Mouse (Mus musculus) erythroblast, embryonic 14.5 days (primary cell): ENCODE results near the gene Vps52. TPM values are rescaled to one million over a fixed set of nuclear protein-coding genes. Genes with fewer than 3 reads are reported as not detected.
A peak's percentile ranks its signal among the peaks of the same experiment; 100 is the strongest.

Experiments
- H3K27me3 ChIP-seq: 2 replicates; pipeline ENCODE4 v1.6.1; 2012; ENCODE audit warnings: inconsistent platforms; ENCODE audit not compliant: control insufficient read depth
- H3K36me3 ChIP-seq: 2 replicates; pipeline ENCODE4 v1.6.1; 2012; ENCODE audit warnings: mild to moderate bottlenecking, inconsistent platforms; ENCODE audit not compliant: control insufficient read depth
- H3K4me1 ChIP-seq: 2 replicates; pipeline ENCODE4 v1.6.1; 2012; ENCODE audit warnings: inconsistent platforms; ENCODE audit not compliant: control insufficient read depth
- H3K4me3 ChIP-seq: replicated peaks from 2 replicates; pipeline ENCODE3; 2012; ENCODE audit warnings: moderate library complexity, mild to moderate bottlenecking, inconsistent platforms
- H3K9me3 ChIP-seq: 2 replicates; pipeline ENCODE4 v1.6.1; 2012; ENCODE audit warnings: low read length, inconsistent platforms, mixed read lengths; ENCODE audit not compliant: control insufficient read depth
- GATA1 ChIP-seq: IDR thresholded peaks from 2 replicates; pipeline ENCODE4 v1.6.1; 2012; ENCODE audit warnings: low read length, inconsistent platforms, mixed read lengths
- TAL1 ChIP-seq: IDR thresholded peaks from 3 replicates; pipeline ENCODE4 v1.6.1; 2012; ENCODE audit warnings: low read length, inconsistent platforms, mixed read lengths
- polyA plus RNA-seq: library from polyadenylated mRNA; stranded (reverse); fragments of >175 nt; gene quantifications from 2 replicates; pipeline ENCODE4 v1.2.3, GENCODE M21; 2012

Vps52 gene
- polyA plus RNA-seq, 1 experiment = 10.1 TPM

- peaks cover 62% of the 10 kb centered on the region for H3K4me1 ChIP-seq
Observed at GRCm38 (mm10) chr17:33938783-33939182, 16.8 kb upstream of the Vps52 start.

GRCm38 (mm10) chr17:33940206-33940805, 15.3 kb upstream of the Vps52 start, which contains the start of the genes Pfdn6 and Wdr46:
Gene Pfdn6 (minus strand): TSS chr17:33940343.
Gene Wdr46 (plus strand): TSS chr17:33940660.
- Histone ChIP-seq H3K36me3 (peaks cover 58% of the 10 kb centered on the region), H3K4me1 (peaks cover 53% of the 10 kb centered on the region)

More at GRCm38 (mm10) chr17:33938783-33939182, 16.8 kb upstream of the Vps52 start:
- Histone ChIP-seq H3K9me3 (no peaks in the 10 kb centered on the region), H3K4me3 (peak overlapping the region; percentile 96), H3K36me3 (peaks cover 52% of the 10 kb centered on the region), H3K27me3 (no peaks in the 10 kb centered on the region)
- TF ChIP-seq TAL1 (no peak), GATA1 (no peak)

GRCm38 (mm10) chr17:33940981-33941380, 14.6 kb upstream of the Vps52 start:
- Histone ChIP-seq H3K9me3 (no peaks in the 10 kb centered on the region), H3K4me1 (peaks cover 46% of the 10 kb centered on the region), H3K4me3 (peak overlapping the region; percentile 96), H3K36me3 (peaks cover 57% of the 10 kb centered on the region), H3K27me3 (no peaks in the 10 kb centered on the region)
- TF ChIP-seq GATA1 (no peak), TAL1 (no peak)

More at GRCm38 (mm10) chr17:33940206-33940805, 15.3 kb upstream of the Vps52 start, which contains the start of the genes Pfdn6 and Wdr46:
- TF ChIP-seq TAL1 (no peak), GATA1 (no peak)
- no peaks in the 10 kb centered on the region for H3K9me3 ChIP-seq
- no peaks in the 10 kb centered on the region for H3K27me3 ChIP-seq
- peak within 1 kb of the TSS; percentile 96 for H3K4me3 ChIP-seq

- no peaks in the 10 kb centered on the region for H3K27me3 ChIP-seq
- H3K9me3 ChIP-seq = no peaks in the 10 kb centered on the region
- peak overlapping the region; percentile 96 for H3K4me3 ChIP-seq
- H3K4me1 ChIP-seq = peaks cover 44% of the 10 kb centered on the region
- TF ChIP-seq TAL1 = no peak
- no peak for TF ChIP-seq GATA1
- peaks cover 61% of the 10 kb centered on the region for H3K36me3 ChIP-seq
Observed at GRCm38 (mm10) chr17:33941381-33941780, 14.2 kb upstream of the Vps52 start.

- H3K9me3 ChIP-seq = no peaks in the 10 kb centered on the region
- H3K4me3 ChIP-seq = no peak overlapping the region
- H3K27me3 ChIP-seq = no peaks in the 10 kb centered on the region
- H3K4me1 ChIP-seq = peaks cover 38% of the 10 kb centered on the region
- peaks cover 61% of the 10 kb centered on the region for H3K36me3 ChIP-seq
- TF ChIP-seq GATA1 (no peak), TAL1 (no peak)
Observed at GRCm38 (mm10) chr17:33943454-33943853, 12.2 kb upstream of the Vps52 start.

- peaks cover 88% of the 10 kb centered on the region for H3K36me3 ChIP-seq
- no peaks in the 10 kb centered on the region for H3K9me3 ChIP-seq
- no peaks in the 10 kb centered on the region for H3K27me3 ChIP-seq
- TF ChIP-seq GATA1 = no peak
- TF ChIP-seq TAL1 = no peak
- H3K4me1 ChIP-seq = peaks cover 46% of the 10 kb centered on the region
- H3K4me3 ChIP-seq = no peak overlapping the region
Observed at GRCm38 (mm10) chr17:33947430-33948089, 8.1 kb upstream of the Vps52 start.

DNA sequence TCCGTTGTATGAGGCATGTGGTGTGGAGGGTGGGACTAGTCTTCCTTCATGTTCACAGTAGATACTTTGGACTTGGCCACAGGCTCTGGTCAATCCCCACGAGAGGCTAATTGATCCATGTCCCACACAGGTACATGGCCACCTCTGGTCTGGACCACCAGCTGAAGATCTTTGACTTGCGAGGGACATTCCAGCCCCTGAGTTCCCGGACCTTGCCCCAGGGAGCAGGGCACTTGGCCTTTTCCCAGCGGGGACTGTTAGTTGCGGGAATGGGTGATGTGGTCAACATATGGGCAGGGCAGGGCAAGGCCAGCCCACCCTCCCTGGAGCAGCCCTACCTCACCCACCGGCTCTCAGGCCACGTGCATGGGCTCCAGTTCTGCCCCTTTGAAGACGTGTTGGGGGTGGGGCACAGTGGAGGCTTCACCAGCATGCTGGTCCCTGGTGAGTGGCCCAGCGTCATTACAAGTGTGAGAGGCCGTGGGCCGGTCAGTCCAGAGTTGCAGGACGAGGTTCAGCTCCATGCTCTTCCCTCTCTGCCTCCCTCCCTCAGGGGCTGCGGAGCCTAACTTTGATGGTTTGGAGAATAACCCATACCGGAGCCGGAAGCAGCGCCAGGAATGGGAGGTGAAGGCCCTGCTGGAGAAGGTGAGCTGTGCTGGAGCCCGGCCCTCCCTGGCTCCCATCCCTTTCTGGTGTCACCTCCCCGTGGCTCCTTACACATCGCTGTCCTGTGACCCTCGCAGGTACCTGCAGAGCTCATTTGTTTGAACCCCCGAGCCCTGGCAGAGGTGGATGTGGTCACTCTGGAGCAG, 7.3 kb upstream of the Vps52 start:
- TF ChIP-seq GATA1 (no peak), TAL1 (no peak)
- H3K27me3 ChIP-seq = no peaks in the 10 kb centered on the region
- no peak overlapping the region for H3K4me3 ChIP-seq
- H3K36me3 ChIP-seq = peaks cover 89% of the 10 kb centered on the region
- peaks cover 52% of the 10 kb centered on the region for H3K4me1 ChIP-seq
- H3K9me3 ChIP-seq = no peaks in the 10 kb centered on the region

GRCm38 (mm10) chr17:33948905-33949537, 6.6 kb upstream of the Vps52 start:
- Histone ChIP-seq H3K27me3 (no peaks in the 10 kb centered on the region), H3K36me3 (peaks cover 89% of the 10 kb centered on the region), H3K9me3 (no peaks in the 10 kb centered on the region), H3K4me1 (peaks cover 58% of the 10 kb centered on the region), H3K4me3 (no peak overlapping the region)
- TF ChIP-seq GATA1 = no peak
- no peak for TF ChIP-seq TAL1

DNA sequence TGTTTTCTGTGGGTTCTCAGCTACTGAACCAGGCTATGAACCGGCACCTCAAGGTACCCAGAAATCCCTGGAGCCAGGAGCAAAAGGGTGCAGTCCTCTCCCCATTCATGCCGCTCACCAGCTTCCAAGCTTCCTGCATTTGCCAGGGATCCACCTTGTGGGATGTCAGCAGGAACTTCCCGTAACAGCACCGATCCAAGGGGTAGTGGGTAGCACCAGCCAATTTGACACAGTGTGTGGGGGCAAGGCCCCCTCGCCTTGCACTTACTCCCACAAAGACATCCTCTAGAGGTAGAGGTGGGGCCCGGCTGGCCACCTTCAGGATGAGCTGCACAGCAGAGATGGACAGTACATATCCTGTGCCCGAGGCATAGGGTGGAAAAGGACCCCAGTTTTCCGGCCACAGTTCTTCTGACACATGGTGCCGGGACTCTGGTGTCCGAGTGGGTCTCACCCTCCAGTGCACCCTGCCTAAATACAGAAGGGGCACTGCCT, 5.4 kb upstream of the Vps52 start:
- H3K4me1 ChIP-seq = peaks cover 66% of the 10 kb centered on the region
- peaks cover 86% of the 10 kb centered on the region for H3K36me3 ChIP-seq
- H3K27me3 ChIP-seq = no peaks in the 10 kb centered on the region
- H3K4me3 ChIP-seq = peak overlapping the region; percentile 74
- TF ChIP-seq GATA1 (no peak), TAL1 (no peak)
- H3K9me3 ChIP-seq = no peaks in the 10 kb centered on the region
